Mouse (Mus musculus) cerebellum, postnatal 36 days (tissue): ENCODE data around the gene Elobl.
A peak's percentile ranks its signal among the peaks of the same experiment; 100 is the strongest.

Experiments used
- DNase-seq, 2 experiments: peaks; one replicate each; pipeline ENCODE4 v3.0.0; 2021 to 2022; ENCODE audit warnings: mixed read lengths in 2 of 2

Elobl gene

DNA sequence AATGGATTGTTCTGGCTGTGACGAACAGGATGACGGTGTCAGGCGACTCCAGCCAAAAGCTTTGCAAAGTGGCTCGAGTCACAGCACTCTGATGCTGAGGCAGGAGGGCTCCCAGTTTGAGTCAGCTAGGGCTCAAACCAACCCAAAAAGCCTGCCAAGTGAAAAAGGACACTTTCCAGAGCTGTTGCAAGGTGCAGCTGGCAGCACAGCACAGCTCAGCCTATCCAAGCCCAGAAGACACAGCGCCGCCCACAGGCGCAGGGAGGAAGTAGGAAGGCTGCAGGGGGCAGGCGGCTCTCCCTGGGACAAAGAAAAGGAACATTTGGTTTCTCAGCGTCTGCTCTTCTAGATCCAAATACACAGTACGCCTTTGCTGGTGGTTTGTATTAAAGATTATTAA lies 19.9 kb upstream of the Elobl start:
- DNase-seq = no peak

DNA sequence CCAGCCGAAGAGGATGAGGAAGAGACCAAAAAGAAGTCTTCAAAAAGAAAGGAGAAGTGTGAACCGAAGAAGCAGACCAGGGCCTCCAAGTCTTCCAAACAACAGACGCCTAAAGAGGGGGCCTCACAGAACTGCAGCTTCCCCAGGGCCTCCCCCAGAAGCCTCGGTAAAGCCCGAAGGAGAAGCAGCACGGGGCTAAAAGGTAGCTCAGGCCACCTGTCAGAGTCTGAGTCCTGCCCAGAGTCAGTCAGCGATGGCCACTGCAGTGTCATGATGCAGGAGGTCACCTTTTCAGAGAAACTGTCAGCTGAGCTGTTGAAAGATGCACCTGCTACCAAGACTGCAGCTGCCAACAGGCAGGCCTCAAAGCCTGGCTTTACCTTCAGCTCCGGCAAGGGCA lies 14.6 kb upstream of the Elobl start:
- no peak for DNase-seq

DNA sequence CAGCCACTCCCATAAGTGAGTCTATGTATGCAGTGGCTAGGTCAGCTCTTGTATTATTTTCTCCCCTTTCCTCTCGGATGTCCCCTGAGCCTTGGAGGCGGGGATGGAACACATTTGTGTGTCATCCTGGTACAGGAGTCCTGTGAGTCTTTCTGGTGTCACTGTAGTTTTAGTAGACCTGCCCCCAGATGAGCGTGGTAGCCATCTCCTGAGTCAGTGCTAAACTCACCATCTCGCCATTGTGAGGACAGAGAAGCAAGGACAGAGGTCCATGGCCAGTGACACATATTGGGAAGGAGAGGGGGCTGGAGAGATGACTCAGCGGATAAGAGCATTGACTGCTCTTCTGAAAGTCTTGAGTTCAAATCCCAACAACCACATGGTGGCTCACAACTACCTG lies 10.5 kb upstream of the Elobl start:
- no peak for DNase-seq

DNA sequence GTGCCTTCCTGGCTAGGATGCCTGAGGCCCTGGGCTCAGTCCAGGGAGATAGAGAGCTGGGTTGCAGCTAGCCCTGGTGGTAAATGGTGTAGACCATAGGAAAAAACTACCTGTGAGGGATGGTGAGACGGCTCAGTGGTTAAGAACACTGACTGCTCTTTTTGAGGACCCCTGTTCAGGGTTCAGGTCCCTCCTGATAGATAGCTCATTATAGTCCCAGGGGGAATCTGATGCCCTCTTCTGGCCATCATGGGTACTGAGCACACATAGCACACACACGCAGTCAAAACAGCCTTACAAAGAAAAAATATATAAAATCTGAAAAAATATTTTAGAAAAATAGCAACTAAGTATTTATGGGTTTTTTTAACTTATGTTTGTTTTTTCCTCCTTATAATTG lies 9.6 kb upstream of the Elobl start:
- no peak for DNase-seq

DNA sequence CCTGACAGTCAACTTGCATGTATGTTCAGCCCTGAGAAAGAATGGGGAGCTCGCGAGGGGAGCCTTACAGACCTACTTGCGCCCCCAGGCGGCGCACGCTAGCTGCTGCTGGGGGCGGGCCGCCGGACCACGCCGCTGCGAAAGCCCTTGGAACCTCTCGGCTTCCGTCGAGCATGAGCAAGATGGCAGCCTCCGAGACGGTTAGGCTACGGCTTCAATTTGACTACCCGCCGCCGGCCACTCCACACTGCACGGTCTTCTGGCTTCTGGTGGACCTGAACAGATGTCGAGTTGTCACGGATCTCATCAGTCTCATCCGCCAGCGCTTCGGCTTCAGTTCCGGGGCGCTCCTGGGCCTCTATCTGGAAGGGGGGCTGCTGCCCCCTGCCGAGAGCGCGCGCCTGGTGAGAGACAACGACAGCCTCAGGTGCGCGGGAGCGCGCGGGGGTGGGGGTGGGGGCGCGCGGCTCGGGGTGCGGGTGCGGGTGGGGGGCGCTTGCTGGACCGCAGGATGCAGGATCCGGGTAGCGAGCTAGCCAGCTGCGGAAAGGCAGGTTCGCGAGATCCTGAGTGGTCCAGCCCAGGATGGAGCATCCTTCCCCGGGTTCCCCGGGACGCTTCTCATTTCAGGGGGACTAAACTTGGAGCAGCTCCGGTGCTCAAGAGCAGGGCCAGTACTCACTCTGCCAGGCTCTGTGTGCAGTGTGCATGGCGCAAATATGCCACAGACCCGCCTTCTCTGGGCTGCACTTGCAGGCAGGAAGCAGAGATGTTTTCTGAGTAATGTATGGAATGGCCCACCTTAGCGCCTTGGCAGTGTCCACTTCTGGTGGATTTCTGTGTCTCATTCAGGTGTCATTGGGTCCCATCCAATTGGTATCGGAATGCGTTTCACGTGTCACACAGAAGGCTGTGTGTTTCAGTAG lies 7.3 kb upstream of the Elobl start:
- DNase-seq = peak; percentile 95 to 96

GRCm38 (mm10) chr11:88970202-88970732 lies 3.5 kb upstream of the Elobl start, which contains the start of gene Coil:
TSS of gene Coil (plus strand) at chr11:88970252.
- no peak for DNase-seq

GRCm38 (mm10) chr11:88958851-88959250 lies 7.9 kb downstream of the Elobl start:
- no peak for DNase-seq

DNA sequence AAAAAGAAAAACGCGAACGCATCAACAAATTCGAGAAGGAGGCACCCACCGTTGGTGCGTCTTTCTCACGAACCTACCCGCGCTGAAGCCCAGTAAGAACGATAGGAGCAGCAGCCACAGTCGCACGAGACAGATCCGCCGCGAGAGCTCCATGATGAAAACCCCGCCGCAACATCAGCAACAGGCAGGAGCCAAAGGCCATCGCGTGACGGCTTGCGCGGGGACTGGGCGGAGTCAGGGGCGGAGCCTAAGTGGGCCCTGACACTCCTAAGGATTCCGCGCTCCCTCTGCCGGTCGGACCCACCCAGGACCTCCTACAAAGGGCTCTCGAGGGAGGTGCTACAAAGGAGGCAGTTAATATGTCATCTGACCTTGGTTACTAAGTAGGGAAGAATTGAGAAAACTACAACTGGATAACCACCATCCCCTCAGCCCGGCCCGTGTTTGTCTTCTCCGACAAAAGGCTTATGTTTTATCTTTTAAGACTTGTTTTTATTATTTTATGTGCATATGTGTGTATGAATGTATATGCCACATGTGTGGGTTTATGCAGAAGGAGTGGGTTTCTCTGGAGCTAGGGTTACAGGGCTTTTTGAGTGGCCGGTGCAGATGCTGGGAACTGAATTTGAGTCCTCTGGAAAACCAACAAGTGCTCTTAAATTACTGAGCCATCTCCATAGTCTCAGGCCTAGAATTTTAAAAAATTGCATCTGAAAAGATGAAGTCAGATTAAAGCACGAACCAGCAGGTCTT lies 11.3 kb downstream of the Elobl start, which contains the start of gene Scpep1:
Gene Scpep1 (minus strand): TSS at position 249 of the 753 bp plus-strand sequence.
- peak; percentile 96 to 97 for DNase-seq

GRCm38 (mm10) chr11:88954803-88955202 lies 11.9 kb downstream of the Elobl start:
- DNase-seq = no peak

DNA sequence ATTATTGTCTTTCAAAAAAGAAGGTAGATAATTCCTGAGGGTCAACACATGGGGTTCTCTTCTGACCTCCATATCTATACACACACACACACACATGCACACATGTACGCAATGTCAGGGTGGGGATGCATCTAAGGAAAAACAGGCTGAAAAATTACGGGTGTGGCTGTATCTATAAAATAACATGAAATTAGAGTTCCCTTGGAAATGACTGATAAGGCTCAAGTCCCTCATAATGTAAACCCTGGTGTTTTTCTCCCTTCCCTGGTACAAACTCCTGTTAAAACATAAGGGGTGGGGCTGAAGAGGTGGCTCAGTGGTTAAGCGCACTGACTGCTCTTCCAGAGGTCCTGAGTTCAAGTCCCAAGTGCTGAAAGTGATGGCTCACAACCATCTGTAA lies 13.1 kb downstream of the Elobl start:
- DNase-seq = no peak

DNA sequence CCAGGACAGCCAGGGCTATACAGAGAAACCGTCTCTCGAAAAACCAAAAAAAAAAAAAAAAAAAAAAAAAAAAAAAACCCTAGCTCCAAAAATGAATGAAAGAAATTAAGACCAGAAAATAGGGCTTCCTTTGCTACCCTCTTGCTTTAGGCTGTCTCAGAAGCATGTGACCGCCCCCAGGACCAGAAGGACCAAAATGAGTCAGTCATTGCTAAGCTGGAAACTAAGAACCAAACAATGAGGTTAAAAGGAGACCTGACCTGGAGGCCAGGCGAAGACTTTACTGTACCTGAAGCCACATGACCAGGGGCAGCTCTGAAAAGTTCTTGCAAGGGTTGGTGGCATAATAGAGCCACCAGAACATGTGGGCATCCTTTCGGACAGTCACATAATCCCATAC lies 14.6 kb downstream of the Elobl start:
- DNase-seq = no peak

DNA sequence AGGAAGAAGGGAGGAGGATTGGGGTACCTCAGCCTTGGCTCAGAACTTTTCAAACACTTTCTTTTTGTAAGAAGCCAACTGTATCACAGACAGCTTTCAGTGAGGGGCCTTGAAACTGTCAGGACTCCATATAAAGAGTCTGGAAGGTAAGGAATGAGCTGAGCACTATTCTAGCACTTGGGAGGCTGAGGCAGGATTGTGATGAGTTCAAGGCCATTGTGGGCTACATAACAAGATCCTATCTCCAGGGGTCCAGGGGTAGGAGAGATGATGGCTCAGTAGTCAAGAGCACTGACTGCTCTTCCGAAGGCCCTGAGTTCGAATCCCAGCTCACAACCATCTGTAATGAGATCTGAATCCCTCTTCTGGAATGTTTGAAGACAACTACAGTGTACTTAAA lies 15.2 kb downstream of the Elobl start:
- no peak for DNase-seq

DNA sequence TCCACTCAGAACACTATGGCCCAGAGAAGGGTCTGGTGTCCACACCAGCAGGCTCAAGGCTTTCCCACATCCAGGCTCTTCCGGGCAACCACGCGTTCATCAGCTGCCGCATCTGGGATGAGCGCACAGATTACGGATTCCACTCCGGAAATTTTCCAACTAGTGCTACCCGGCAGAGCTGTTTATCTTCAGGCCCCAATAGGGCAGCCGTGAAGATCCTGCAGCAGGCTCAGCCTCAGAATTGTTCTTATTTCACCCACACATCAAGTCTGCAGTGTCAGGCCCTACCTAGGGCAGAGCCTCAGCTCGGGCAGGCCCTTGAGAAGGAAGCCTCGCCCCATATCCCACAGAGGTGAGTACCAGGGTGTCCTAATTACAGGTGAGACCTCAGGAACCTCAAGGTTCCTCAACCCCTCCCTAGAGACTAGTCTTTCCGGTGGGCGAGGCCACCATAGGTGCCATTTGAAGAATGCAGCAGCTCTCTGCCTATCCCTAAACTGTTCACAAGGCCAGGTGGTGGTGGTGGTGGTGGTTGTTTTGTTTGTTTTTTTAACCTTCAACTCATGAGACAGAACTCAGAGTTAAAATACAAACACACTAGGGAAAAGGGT lies 16.0 kb downstream of the Elobl start:
- DNase-seq = no peak

DNA sequence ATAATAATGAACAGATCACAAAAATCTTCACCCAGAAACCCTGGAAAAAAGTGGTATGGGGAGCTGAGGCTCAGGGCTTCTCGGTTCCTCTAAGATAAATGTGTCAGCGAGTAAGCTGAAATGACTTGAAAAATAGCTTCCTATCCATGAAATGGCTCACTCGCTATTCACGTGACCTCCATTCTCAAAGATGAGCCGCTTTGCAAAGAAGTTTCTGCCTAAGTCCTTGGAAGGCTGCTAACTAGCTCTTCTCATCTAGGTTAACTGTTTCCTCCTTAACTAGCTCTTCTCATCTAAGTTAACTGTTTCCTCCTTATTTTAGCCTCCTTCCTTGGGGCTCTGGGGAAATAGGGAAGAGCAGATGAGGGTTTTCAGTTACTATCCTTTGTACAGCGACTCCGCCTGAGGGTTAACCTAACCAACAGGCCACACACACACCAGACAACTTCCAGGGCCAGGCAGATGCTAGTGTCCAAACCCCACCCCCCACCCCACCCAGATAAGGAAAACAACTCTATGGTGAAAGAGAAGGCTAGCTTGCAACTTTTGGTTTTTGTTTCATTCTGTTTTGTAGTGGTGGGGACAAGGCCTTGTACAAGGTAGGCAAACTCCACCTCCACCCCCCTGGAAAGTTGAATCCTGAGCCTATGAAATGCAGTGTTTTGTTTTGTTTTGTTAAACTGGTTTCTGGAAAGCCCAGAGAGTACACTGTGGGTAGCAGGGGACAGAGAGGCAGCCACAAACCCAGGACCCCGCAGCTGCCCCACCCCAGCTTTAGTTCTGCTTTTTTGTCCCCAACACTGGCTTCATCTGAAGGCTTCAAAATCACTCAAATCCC lies 16.7 kb downstream of the Elobl start:
- DNase-seq = no peak

- DNase-seq = no peak
These were observed 17.8 kb downstream of the Elobl start for GRCm38 (mm10) chr11:88948896-88949295.

DNA sequence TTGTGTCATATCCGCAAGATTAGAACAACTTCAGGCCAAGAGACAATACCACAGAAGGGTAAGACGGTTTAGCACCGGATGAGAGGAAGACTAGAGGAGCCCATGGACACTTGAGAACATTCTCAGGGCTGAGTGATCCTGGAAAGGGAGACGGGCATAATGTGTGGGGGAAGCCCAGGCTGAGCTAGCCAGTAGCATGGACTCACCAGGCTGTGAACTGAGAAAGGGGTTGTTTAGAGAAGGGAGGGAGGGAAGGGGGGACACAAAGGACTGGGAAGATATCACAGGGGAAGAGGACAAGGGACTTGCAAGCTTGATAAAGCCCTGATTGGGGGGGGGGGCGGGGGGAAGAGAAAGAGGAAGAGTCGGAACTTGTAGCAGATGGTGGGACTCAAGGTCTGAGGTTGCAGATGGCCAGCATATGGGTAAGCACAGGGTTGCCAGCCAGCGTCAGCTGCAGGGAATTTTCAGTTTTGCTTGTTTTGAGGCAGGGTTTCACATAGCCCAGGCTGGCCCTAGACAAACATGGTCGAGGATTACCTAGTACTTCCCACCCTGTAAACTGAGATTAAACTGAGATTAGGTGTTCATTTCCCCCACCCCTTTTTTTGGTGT lies 20.7 kb downstream of the Elobl start:
- DNase-seq = peak; percentile 51 to 66

- no peak for DNase-seq
These were observed 25.2 kb downstream of the Elobl start for GRCm38 (mm10) chr11:88941489-88941888.

DNA sequence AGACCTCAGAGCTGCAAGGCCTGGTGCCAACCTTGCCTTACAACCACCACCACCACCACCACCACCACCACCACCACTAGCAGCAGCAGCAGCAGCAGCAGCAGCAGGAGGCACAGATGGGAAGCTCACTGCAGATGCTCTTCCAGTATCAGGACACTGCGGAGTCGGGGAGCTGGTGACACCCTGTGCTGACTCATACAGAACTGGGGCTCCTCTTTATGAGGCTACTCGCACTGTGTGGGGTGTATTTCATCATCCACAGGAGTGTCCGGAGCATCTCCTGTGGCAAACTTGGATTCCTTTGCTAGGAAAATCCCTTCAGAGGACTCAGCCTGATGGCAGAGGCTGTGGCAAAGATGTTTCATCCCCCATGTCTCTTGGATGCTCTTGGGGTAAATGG lies 27.1 kb downstream of the Elobl start:
- no peak for DNase-seq

DNA sequence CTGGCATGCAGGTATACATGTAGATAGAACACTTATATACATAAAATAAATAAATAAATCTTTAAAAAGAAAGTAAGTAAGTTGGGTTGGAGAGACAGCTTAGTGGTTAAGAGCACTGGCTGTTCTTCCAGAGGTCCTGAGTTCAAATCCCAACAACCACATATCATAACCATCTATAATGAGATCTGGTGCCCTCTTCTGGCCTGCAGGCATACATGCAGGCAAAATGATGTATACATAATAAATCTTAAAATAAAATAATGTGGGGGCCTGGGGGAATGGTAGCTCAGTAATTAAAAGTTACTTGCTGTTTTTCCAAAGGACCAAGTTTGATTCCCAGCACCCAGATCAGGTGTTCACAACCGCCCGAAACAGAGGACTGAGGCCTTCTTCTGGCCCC lies 28.0 kb downstream of the Elobl start:
- DNase-seq = no peak

- no peak for DNase-seq
These were observed 28.8 kb downstream of the Elobl start for GRCm38 (mm10) chr11:88937886-88938285.

GRCm38 (mm10) chr11:88934089-88935000 lies 32.4 kb downstream of the Elobl start:
- DNase-seq = no peak
